In genomic region chr4:56124515-56124914, GRCm38 (mm10) we compare ENCODE assay signal across 27 mouse cellular contexts.
"Had no signal": no experiment of that assay in that cellular context is flagged by ENCODE, and none has a peak within 500 bp of the region (broad histone marks: within the 10 kb centered on the region; RNA-seq: fewer than 3 reads in every experiment).

No protein-coding gene starts in this region.

- H3K27ac ChIP-seq: gastrocnemius, adult 2 months; heart, embryonic 10.5 days; hindbrain, embryonic 10.5 days; hindbrain, embryonic 12.5 days; hindbrain, embryonic 14.5 days; intestine, embryonic 15.5 days; layer of hippocampus, adult 2 months; left cerebral cortex, adult 2 months; limb, embryonic 10.5 days; limb, embryonic 12.5 days; liver, embryonic 13.5 days; liver, embryonic 15.5 days had no signal

- H3K4me3 ChIP-seq: gastrocnemius, adult 2 months; heart, embryonic 10.5 days; heart, embryonic 12.5 days; hindbrain, embryonic 10.5 days; hindbrain, embryonic 12.5 days; intestine, embryonic 15.5 days; layer of hippocampus, adult 2 months; left cerebral cortex, adult 2 months; limb, embryonic 10.5 days; limb, embryonic 12.5 days; liver, embryonic 13.5 days; liver, embryonic 15.5 days had no signal

- DNase-seq: gastrocnemius, adult 2 months; gastrocnemius, postnatal 10 days; gastrocnemius, postnatal 25 days; heart, postnatal 14 days; kidney, adult 18-20 months; kidney, adult 8-10 months; kidney, postnatal 10 days; kidney, postnatal 25 days; kidney, postnatal 4 days; liver; liver, embryonic 13.5 days had no signal

- H3K9ac ChIP-seq: heart, embryonic 12.5 days; hindbrain, embryonic 12.5 days; hindbrain, embryonic 14.5 days; intestine, embryonic 15.5 days; limb, embryonic 12.5 days; liver, embryonic 13.5 days; liver, embryonic 15.5 days had no signal

- H3K36me3 ChIP-seq: heart, embryonic 10.5 days; heart, embryonic 12.5 days; hindbrain, embryonic 10.5 days; hindbrain, embryonic 12.5 days; intestine, embryonic 15.5 days; limb, embryonic 10.5 days; limb, embryonic 12.5 days; liver, embryonic 13.5 days; liver, embryonic 15.5 days had no signal

- H3K4me1 ChIP-seq: heart, embryonic 10.5 days; hindbrain, embryonic 10.5 days; hindbrain, embryonic 12.5 days; intestine, embryonic 15.5 days; limb, embryonic 10.5 days; limb, embryonic 12.5 days; liver, embryonic 13.5 days; liver, embryonic 15.5 days had no signal

- ATAC-seq: forebrain, embryonic 16.5 days; hindbrain, embryonic 16.5 days; inflammation-experienced regulatory T-cells, adult 6 months; intestine, embryonic 15.5 days; intestine, postnatal 0 days had no signal

- H3K27me3 ChIP-seq: heart, embryonic 12.5 days; hindbrain, embryonic 12.5 days; intestine, embryonic 15.5 days; limb, embryonic 12.5 days; liver, embryonic 13.5 days; liver, embryonic 15.5 days had no signal

- H3K4me2 ChIP-seq: heart, embryonic 12.5 days; hindbrain, embryonic 12.5 days; hindbrain, embryonic 14.5 days; intestine, embryonic 15.5 days; limb, embryonic 12.5 days; liver, embryonic 11.5 days; liver, embryonic 13.5 days; liver, embryonic 15.5 days had no signal

- H3K9me3 ChIP-seq: heart, embryonic 10.5 days; heart, embryonic 12.5 days; hindbrain, embryonic 10.5 days; hindbrain, embryonic 12.5 days; intestine, embryonic 15.5 days; limb, embryonic 10.5 days; limb, embryonic 12.5 days; liver, embryonic 13.5 days; liver, embryonic 15.5 days had no signal
